Mouse (Mus musculus): ENCODE data around the gene Ifit2. TPM values are rescaled to one million over a fixed set of nuclear protein-coding genes. Genes with fewer than 3 reads are reported as not detected.

Gene Ifit2
- total RNA-seq, 2 experiments from 2014 or later, result 5.6 to 7.2 TPM

Other genes starting within 250 kb of the Ifit2 start
- under 1 TPM; 0.23 to 0.50 TPM for gene Ch25h, start 75.5 kb upstream of the Ifit2 start, total RNA-seq (2021)
- 10 to 100 TPM; 17.5 to 19.7 TPM for gene Lipa, start 23.2 kb upstream of the Ifit2 start, total RNA-seq (2021)
- gene Ifit3, start 32.8 kb downstream of the Ifit2 start, total RNA-seq (2021), result 1 to 10 TPM; 3.7 to 4.5 TPM
- 1 to 10 TPM; 1.8 to 2.2 TPM for gene Ifit1bl1, start 51.3 kb downstream of the Ifit2 start, total RNA-seq (2021)
- gene Ifit3b, start 57.3 kb downstream of the Ifit2 start, total RNA-seq (2021), result 1 to 10 TPM; 1.9 to 2.0 TPM
- gene Ifit1bl2, start 90.0 kb downstream of the Ifit2 start, total RNA-seq (2021), result under 1 TPM; 0.46 to 0.60 TPM
- under 1 TPM; 0.69 to 0.73 TPM for gene Ifit1, start 90.2 kb downstream of the Ifit2 start, total RNA-seq (2021)
- gene Slc16a12, start 196.6 kb downstream of the Ifit2 start, total RNA-seq (2021), result 1 to 10 TPM; 3.0 to 3.8 TPM

Data from left cerebral cortex, postnatal 25 days (tissue).